Mouse (Mus musculus) retina, embryonic 14.5 days (tissue): ENCODE data around the gene Col9a3.

Experiments
- DNase-seq: peaks from one replicate; pipeline ENCODE4 v3.0.0-alpha.2; 2015; ENCODE audit warnings: low spot score

The Col9a3 gene

GRCm38 (mm10) chr2:180597490-180597889 is at the start of gene Col9a3:
Gene Col9a3, plus strand, starts transcription at chr2:180597790.
- no peak for DNase-seq

- no peak for DNase-seq
These were observed 45.2 kb upstream of the Col9a3 start for GRCm38 (mm10) chr2:180552340-180552739.

GRCm38 (mm10) chr2:180555219-180555618 is 42.4 kb upstream of the Col9a3 start:
- peak; percentile 7 for DNase-seq

DNA sequence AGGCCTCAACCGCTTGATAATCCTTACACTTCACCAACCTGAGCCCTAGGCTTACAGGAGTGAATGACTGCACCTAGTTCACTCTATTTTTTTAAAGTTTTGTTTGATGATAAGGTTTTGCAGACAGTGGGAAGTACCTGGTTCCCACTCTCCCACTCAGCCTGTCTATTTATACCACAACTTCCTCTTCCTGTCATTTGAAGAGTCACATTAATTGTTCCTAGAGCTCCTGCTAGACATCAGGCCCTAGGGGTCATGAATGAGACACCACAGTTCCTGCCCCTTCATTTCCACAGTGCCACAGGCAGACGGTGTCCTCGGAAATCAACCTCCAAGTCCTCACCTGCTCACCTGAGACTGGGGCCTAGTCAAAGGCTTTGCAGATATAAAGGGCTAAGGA is 41.1 kb upstream of the Col9a3 start:
- no peak for DNase-seq

- no peak for DNase-seq
These were observed 37.3 kb upstream of the Col9a3 start for GRCm38 (mm10) chr2:180560245-180560644.

- DNase-seq = no peak
These were observed 35.4 kb upstream of the Col9a3 start for GRCm38 (mm10) chr2:180562146-180562545.

DNA sequence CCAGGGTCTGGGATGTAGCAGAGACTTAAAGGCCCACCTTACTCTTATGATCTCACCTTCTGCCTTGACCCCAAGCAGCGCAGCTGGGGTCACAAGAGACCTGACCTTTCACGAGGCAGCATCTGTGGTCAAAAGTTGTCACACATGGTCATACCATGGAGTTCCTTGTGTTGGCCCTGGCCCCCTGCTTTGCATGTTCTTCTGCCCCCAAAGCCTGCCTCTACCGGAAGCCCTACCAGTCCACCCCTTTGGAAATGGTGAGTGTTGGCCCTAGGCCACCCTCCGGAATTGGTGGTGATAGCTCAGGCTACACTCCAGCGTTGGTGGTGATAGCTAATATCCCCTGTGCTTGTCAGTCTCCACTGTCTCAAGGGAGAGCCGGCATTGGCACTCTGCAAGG is 34.3 kb upstream of the Col9a3 start:
- DNase-seq = no peak

GRCm38 (mm10) chr2:180563841-180564240 is 33.7 kb upstream of the Col9a3 start:
- DNase-seq = no peak

DNA sequence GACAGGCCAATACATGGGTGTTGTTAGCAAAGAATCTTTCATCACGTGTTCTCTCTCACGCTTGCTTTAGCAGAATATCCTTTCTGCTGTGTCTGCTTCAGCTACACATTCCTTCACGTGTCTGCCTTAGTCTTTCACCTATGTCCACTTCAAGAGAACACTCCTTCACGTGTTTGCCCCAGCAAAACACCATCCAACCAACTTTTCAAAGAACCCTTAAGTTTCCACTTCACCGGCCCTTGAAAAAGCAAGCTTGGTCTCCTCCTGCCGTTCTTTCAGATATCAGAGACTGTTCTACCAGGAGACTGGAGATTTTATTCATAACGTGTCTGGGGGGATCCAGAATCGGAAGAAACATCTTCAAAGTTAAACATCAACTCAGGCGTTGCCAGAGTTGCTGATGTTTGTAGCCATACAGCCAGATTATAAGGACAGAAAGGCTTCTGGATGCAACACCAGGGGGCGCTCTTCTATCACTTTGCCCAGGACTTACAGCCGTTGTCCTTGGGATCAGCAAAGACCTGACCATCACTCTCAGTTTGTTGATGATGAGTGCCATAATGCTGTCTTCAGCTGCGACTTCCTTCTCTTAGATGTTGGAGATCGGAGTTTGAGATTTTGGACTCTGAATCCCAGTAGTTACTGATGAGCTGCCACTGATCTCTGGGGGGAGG is 31.2 kb upstream of the Col9a3 start:
- peak; percentile 89 for DNase-seq

- no peak for DNase-seq
These were observed 28.5 kb upstream of the Col9a3 start for GRCm38 (mm10) chr2:180569028-180569643.

- no peak for DNase-seq
These were observed 21.1 kb upstream of the Col9a3 start for GRCm38 (mm10) chr2:180576482-180576881.

GRCm38 (mm10) chr2:180578686-180579085 is 18.9 kb upstream of the Col9a3 start:
- peak; percentile 91 for DNase-seq

GRCm38 (mm10) chr2:180581002-180581401 is 16.6 kb upstream of the Col9a3 start, which contains the start of gene Mrgbp:
Gene Mrgbp, plus strand, starts transcription at chr2:180581304.
- DNase-seq = no peak

GRCm38 (mm10) chr2:180582481-180583153 is 15.0 kb upstream of the Col9a3 start:
- peak; percentile 99 for DNase-seq

DNA sequence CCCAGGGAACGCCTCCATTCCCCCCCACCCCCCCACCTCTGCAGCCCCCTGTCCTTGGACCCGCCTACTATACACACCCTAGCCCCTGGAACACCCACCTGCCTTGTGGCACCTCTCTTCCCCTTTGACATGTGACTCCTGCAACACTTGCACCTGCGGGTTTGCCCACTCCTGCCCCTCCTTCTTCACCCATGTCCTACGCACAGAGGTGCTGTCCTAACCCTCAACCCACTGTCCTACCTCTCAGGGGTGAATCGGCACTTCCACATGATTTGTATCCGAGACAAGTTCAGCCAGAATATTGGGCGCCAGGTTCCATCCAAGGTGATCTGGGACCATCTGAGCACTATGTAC is 14.5 kb upstream of the Col9a3 start:
- no peak for DNase-seq

DNA sequence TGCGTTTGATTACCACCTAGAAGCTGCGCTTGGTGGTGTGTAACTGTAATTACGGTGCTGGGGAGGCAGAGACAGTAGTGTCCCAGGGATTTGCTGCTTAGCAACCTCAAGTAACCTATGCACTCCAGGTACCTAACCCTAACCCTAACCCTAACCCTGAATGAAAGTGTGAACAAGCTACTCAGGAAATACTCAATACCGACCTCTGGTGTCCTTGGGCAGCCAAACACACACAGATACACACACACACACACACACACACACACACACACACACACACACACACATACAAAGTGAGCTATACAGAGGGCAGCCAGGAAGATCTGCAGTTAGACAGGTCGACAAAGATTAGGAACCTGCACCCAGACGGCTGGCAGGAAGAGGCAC is 8.9 kb upstream of the Col9a3 start:
- no peak for DNase-seq

DNA sequence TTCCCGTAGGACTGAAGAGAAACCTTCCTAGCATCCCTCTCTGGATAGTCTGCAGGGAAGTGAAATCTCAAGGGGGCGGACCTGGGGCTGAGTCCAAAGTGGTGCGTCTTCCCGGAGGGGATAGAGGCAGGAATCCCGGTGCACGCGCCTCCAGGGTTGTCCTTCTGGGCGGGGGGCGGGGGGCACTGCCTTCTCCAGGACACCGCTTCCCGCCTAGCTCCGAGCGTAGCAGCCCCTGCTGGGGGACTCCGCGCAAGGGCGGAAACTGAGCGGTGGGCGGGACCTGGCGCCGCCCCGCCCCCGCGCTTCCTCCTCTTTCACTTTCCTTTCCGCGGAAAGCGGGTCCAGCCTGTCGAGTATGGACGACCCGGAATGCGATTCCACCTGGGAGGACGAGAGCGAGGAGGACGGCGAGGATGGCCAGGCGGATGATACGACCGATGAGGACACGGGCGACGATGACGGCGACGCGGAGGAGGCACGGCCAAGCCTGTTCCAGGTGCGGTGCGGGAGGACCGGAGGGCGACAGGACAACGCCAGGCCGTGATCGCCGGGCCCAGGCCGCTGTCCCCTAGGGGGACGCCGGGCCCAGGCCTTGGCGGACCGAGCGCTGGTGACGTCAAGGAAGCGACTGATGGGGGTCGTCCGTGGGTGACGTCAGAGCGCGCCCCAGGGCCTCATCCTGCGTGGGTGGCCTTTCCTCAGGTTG is 8.3 kb upstream of the Col9a3 start, which contains the start of gene Ogfr:
TSS of gene Ogfr (plus strand) at position 123 of the 709 bp plus-strand sequence.
- peak; percentile 88 for DNase-seq

DNA sequence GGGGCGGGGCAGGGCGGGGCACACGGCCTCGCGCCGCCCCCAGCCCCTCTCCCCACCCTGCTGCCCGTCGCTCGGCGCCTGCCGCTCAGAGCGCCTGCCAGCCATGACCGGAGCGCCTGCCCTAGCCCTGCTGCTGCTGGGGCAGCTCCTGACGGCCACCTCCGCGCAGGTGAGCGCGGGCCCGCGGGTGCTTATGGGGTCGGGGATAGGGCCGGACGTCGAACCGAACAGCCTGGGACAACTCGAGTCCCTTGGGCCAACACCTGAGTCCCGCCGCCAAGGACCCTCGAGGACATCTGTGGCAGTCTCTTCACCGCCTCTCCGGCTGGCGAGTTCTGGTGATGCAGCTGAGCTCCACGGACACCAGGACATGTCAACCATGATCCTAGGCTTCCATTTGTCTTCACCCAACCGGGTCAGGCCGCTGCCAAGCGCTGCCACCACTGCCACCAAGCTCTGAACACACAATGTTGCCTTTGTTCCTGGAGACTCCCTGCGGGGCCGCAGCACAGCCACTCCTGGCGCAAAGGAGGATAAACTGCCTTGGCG is 641 bp downstream of the Col9a3 start:
- DNase-seq = peak; percentile 55

DNA sequence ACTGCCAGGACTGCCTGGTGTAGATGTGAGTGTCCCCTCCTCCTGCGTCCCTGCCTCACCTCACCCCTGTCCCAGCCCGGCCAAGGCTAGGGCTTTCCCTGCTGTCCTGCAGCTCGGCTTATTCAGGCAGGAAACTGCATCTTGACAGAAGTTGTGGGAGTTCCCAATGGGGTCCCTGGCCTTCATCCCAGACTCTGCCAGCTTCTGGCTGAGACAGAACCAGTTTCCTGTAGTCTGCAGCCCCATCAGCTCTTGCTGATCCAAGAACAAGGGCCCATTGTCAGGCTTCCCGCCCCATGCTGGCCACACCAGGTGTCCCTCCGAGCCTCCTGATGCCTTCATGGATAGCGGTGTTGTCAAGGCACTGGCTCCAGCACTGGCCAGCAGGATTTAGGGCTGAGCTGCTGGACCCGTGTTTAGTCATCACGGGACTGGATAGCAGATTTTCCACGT is 3.0 kb downstream of the Col9a3 start:
- DNase-seq = no peak

DNA sequence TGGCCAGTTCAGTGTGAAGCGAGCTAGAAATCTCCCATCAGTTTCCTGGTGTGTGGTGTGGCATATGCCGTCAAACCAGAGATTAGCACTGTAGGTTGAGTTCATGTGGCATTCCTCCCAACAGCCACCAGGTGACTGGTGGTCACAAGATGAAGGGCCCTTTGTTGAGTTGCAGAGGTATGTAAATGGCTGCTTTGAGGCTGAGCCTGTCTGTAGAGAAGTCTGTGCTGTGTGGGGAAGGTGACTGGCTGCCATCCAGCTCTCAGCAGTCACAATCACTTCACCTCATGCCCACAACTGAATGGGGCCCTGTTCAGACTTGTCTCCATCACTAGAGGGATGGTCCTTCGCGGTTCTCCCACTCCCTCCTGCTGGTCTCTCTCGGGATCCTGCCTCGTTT is 7.2 kb downstream of the Col9a3 start:
- no peak for DNase-seq

DNA sequence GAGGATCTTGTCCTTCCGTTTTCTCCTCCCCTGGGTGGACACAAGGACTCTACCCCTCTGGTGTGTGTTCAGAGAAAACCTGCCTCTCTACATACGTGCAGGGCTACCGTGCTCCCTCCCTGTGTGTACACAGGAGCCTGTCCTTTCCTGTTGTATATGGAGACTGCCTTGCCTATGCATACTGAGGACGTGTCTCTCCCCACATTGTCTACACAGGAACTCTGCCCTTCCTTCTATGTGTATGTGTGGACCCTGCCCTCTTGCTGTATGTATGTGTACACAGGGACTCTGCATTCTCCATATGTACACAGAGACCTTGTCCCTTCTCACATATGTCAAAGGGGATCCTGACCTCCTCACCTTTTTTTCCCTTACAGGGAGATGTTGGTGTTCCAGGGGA is 12.7 kb downstream of the Col9a3 start:
- DNase-seq = no peak

- no peak for DNase-seq
These were observed 14.3 kb downstream of the Col9a3 start for GRCm38 (mm10) chr2:180611882-180612281.
